Mouse (Mus musculus) embryonic facial prominence, embryonic 12.5 days (tissue): Measurements from ENCODE around the gene Gm10644. TPM values are rescaled to one million over a fixed set of nuclear protein-coding genes. Genes with fewer than 3 reads are reported as not detected.

Experiments used
- ATAC-seq: fragments of 200-750 bp; cut with Nextera tagmentation; 2 replicates; pipeline ENCODE4 v1.8.0; 2017; ENCODE audit not compliant: insufficient number of reproducible peaks, insufficient read depth, low FRiP score, low TSS enrichment
- H3K27ac ChIP-seq: fragments of 300-500 bp; sonication (generic); 2 replicates; pipeline ENCODE4 v1.5.1; 2016; ENCODE audit warnings: mild to moderate bottlenecking
- H3K27me3 ChIP-seq: fragments of 300-500 bp; sonication (generic); 2 replicates; pipeline ENCODE4 v1.6.1; 2016; ENCODE audit warnings: mild to moderate bottlenecking, moderate library complexity
- H3K36me3 ChIP-seq: fragments of 300-500 bp; sonication (generic); 2 replicates; pipeline ENCODE4 v1.6.1; 2016; ENCODE audit warnings: mild to moderate bottlenecking
- H3K4me1 ChIP-seq: fragments of 300-500 bp; sonication (generic); 2 replicates; pipeline ENCODE4 v1.6.1; 2016
- H3K4me2 ChIP-seq: fragments of 300-500 bp; sonication (generic); replicated peaks from 2 replicates; pipeline ENCODE4 v1.6.1; 2016; ENCODE audit warnings: mild to moderate bottlenecking, moderate library complexity
- H3K4me3 ChIP-seq: fragments of 300-500 bp; sonication (generic); 2 replicates; pipeline ENCODE4 v1.5.1; 2016; ENCODE audit warnings: mild to moderate bottlenecking
- H3K9ac ChIP-seq: fragments of 300-500 bp; sonication (generic); 2 replicates; pipeline ENCODE4 v1.6.1; 2016; ENCODE audit warnings: mild to moderate bottlenecking, moderate library complexity
- H3K9me3 ChIP-seq: fragments of 300-500 bp; sonication (generic); 2 replicates; pipeline ENCODE4 v1.6.1; 2016; ENCODE audit warnings: mild to moderate bottlenecking, moderate library complexity
- WGBS: fragments of 180-500 bp; shearing (Covaris S2); methylation state at CpG from one replicate; pipeline ENCODE4 v1.1.7; 2016; 5-methylcytosine and 5-hydroxymethylcytosine counted together
- polyA plus RNA-seq: library from polyadenylated mRNA; unstranded; fragments of >200 nt; fragmentation: Nextera tagmentation; extraction: Ambion mirVana; gene quantifications from 2 replicates; pipeline ENCODE4 v1.2.1, GENCODE M21; 2016

Gene Gm10644
- polyA plus RNA-seq, 1 experiment from 2014 or later = 0.79 TPM

- H3K4me2 ChIP-seq = no peak overlapping the region
- H3K27me3 ChIP-seq = no peaks in the 10 kb centered on the region
- no peak overlapping the region for H3K27ac ChIP-seq
- H3K9ac ChIP-seq = no peak overlapping the region
- WGBS = 86% methylated on average over 5 of the region's 5 CpGs
- peaks cover 67% of the 10 kb centered on the region for H3K36me3 ChIP-seq
- no peaks in the 10 kb centered on the region for H3K4me1 ChIP-seq
- H3K9me3 ChIP-seq = no peaks in the 10 kb centered on the region
- H3K4me3 ChIP-seq = no peak overlapping the region
- no peak for ATAC-seq
These were observed 30.4 kb downstream of the Gm10644 start for GRCm38 (mm10) chr8:83924585-83924984.

- H3K27ac ChIP-seq = no peak overlapping the region
- H3K9me3 ChIP-seq = no peaks in the 10 kb centered on the region
- peaks cover 62% of the 10 kb centered on the region for H3K36me3 ChIP-seq
- no peak overlapping the region for H3K4me3 ChIP-seq
- no peak overlapping the region for H3K9ac ChIP-seq
- ATAC-seq = no peak
- H3K4me1 ChIP-seq = no peaks in the 10 kb centered on the region
- no peak overlapping the region for H3K4me2 ChIP-seq
- no peaks in the 10 kb centered on the region for H3K27me3 ChIP-seq
- 86% methylated on average over 8 of the region's 8 CpGs for WGBS
These were observed 32.3 kb downstream of the Gm10644 start for GRCm38 (mm10) chr8:83922727-83923126.

- Histone ChIP-seq H3K9me3 (no peaks in the 10 kb centered on the region), H3K27me3 (no peaks in the 10 kb centered on the region), H3K27ac (no peak overlapping the region), H3K4me2 (no peak overlapping the region), H3K4me1 (no peaks in the 10 kb centered on the region), H3K36me3 (peaks cover 63% of the 10 kb centered on the region), H3K4me3 (no peak overlapping the region), H3K9ac (no peak overlapping the region)
- 72% methylated on average over 3 of the region's 3 CpGs for WGBS
- ATAC-seq = no peak
These were observed 33.4 kb downstream of the Gm10644 start for GRCm38 (mm10) chr8:83921558-83921957.

GRCm38 (mm10) chr8:83917566-83917965 lies 37.4 kb downstream of the Gm10644 start:
- Histone ChIP-seq H3K4me2 (no peak overlapping the region), H3K4me1 (peaks cover 12% of the 10 kb centered on the region), H3K27ac (no peak overlapping the region), H3K27me3 (no peaks in the 10 kb centered on the region), H3K36me3 (peaks cover 44% of the 10 kb centered on the region), H3K4me3 (no peak overlapping the region), H3K9me3 (no peaks in the 10 kb centered on the region), H3K9ac (no peak overlapping the region)
- WGBS = 87% methylated on average over 6 of the region's 6 CpGs
- ATAC-seq = no peak

- Histone ChIP-seq H3K4me2 (no peak overlapping the region), H3K4me3 (no peak overlapping the region), H3K9me3 (no peaks in the 10 kb centered on the region), H3K4me1 (peaks cover 12% of the 10 kb centered on the region), H3K27me3 (no peaks in the 10 kb centered on the region), H3K9ac (no peak overlapping the region), H3K27ac (no peak overlapping the region), H3K36me3 (peaks cover 41% of the 10 kb centered on the region)
- ATAC-seq = no peak
- 74% methylated on average over 5 of the region's 5 CpGs for WGBS
These were observed 39.0 kb downstream of the Gm10644 start for GRCm38 (mm10) chr8:83916015-83916414.

- whole genome bisulfite sequencing = 49% methylated on average over 5 of the region's 5 CpGs
These were observed 40.1 kb downstream of the Gm10644 start for GRCm38 (mm10) chr8:83914860-83915259.

GRCm38 (mm10) chr8:83914232-83914631 lies 40.8 kb downstream of the Gm10644 start:
- no peaks in the 10 kb centered on the region for H3K27me3 ChIP-seq
- no peak overlapping the region for H3K4me3 ChIP-seq
- no peak for ATAC-seq
- no peak overlapping the region for H3K27ac ChIP-seq
- 95% methylated on average over 3 of the region's 3 CpGs for WGBS
- peaks cover 16% of the 10 kb centered on the region for H3K4me1 ChIP-seq
- no peak overlapping the region for H3K4me2 ChIP-seq
- H3K9me3 ChIP-seq = no peaks in the 10 kb centered on the region
- no peak overlapping the region for H3K9ac ChIP-seq
- peaks cover 30% of the 10 kb centered on the region for H3K36me3 ChIP-seq

More at GRCm38 (mm10) chr8:83914860-83915259, 40.1 kb downstream of the Gm10644 start:
- H3K36me3 ChIP-seq = peaks cover 33% of the 10 kb centered on the region
- H3K9ac ChIP-seq = no peak overlapping the region
- H3K4me1 ChIP-seq = peaks cover 12% of the 10 kb centered on the region
- no peaks in the 10 kb centered on the region for H3K27me3 ChIP-seq
- H3K9me3 ChIP-seq = no peaks in the 10 kb centered on the region
- no peak overlapping the region for H3K4me2 ChIP-seq
- no peak overlapping the region for H3K27ac ChIP-seq
- no peak overlapping the region for H3K4me3 ChIP-seq
- ATAC-seq = no peak

GRCm38 (mm10) chr8:83911809-83912731 lies 42.9 kb downstream of the Gm10644 start:
- no peak overlapping the region for H3K4me2 ChIP-seq
- no peak for ATAC-seq

GRCm38 (mm10) chr8:83909311-83909710 lies 45.7 kb downstream of the Gm10644 start:
- ATAC-seq = no peak
- 51% methylated on average over 8 of the region's 8 CpGs for WGBS
- Histone ChIP-seq H3K4me2 (no peak overlapping the region), H3K4me3 (no peak overlapping the region), H3K9me3 (no peaks in the 10 kb centered on the region), H3K27ac (no peak overlapping the region), H3K36me3 (peaks cover 9% of the 10 kb centered on the region; the same call in 1 of the 2 replicates), H3K27me3 (no peaks in the 10 kb centered on the region), H3K4me1 (peaks cover 19% of the 10 kb centered on the region), H3K9ac (no peak overlapping the region)

More at GRCm38 (mm10) chr8:83911809-83912731, 42.9 kb downstream of the Gm10644 start:
- Histone ChIP-seq H3K9me3 (no peaks in the 10 kb centered on the region), H3K4me1 (peaks cover 22% of the 10 kb centered on the region), H3K9ac (no peak overlapping the region), H3K36me3 (peaks cover 15% of the 10 kb centered on the region), H3K4me3 (no peak overlapping the region), H3K27me3 (no peaks in the 10 kb centered on the region), H3K27ac (no peak overlapping the region)
- 80% methylated on average over 5 of the region's 5 CpGs for WGBS

GRCm38 (mm10) chr8:83908583-83908982 lies 46.4 kb downstream of the Gm10644 start:
- H3K4me1 ChIP-seq = peaks cover 23% of the 10 kb centered on the region
- no peaks in the 10 kb centered on the region for H3K27me3 ChIP-seq
- H3K4me2 ChIP-seq = no peak overlapping the region
- no peak overlapping the region for H3K9ac ChIP-seq
- H3K9me3 ChIP-seq = no peaks in the 10 kb centered on the region
- no peak overlapping the region for H3K27ac ChIP-seq
- no peak overlapping the region for H3K4me3 ChIP-seq
- peaks cover 9% of the 10 kb centered on the region; the same call in 1 of the 2 replicates for H3K36me3 ChIP-seq
- ATAC-seq = no peak
- WGBS = 83% methylated on average over 6 of the region's 6 CpGs

- peak overlapping the region; percentile 77 for H3K4me2 ChIP-seq
- H3K36me3 ChIP-seq = 0 out of 2 replicates have a peak, but pooled peaks cover 5% of the 10 kb centered on the region
- no peaks in the 10 kb centered on the region for H3K27me3 ChIP-seq
- peak overlapping the region; percentile 38 for H3K9ac ChIP-seq
- no peak for ATAC-seq
- H3K4me1 ChIP-seq = peaks cover 38% of the 10 kb centered on the region
- WGBS = 8% methylated on average over 12 of the region's 13 CpGs
- H3K4me3 ChIP-seq = peak overlapping the region; percentile 18
- no peaks in the 10 kb centered on the region for H3K9me3 ChIP-seq
- H3K27ac ChIP-seq = peak overlapping the region; percentile 78
These were observed 51.9 kb downstream of the Gm10644 start for GRCm38 (mm10) chr8:83902961-83903666.
